In genomic region chr8:95593439-95594393, GRCm38 (mm10) we compare ENCODE assay signal across 22 mouse cellular contexts. TPM values are rescaled to one million over a fixed set of nuclear protein-coding genes. Genes with fewer than 3 reads are reported as not detected.
DNase-seq lines count a peak whose midpoint lies in the region; ATAC-seq and TF ChIP-seq lines count a peak whose summit lies in the region.
"Had no signal": no experiment of that assay in that cellular context is flagged by ENCODE, and none has a peak within 500 bp of the region (broad histone marks: within the 10 kb centered on the region; RNA-seq: fewer than 3 reads in every experiment).

No protein-coding gene starts in this region.

- no peak for DNase-seq in left cerebral cortex, adult 2 months (ENCODE audit: extremely low spot score in 1 of 2, low spot score in 2 of 2)
- no peak for DNase-seq in left cerebral cortex, postnatal 10 days (ENCODE audit: extremely low spot score in 1 of 2, low spot score in 2 of 2)
- peak; percentile 49 for DNase-seq in MEL (ENCODE audit: low read depth, low spot score)
- DNase-seq in kidney, adult 18-20 months = no peak
- no peak for DNase-seq in thymus, adult 2 months
- DNase-seq: cerebellum, adult 11 months; cerebellum, postnatal 25 days; kidney, postnatal 10 days; layer of hippocampus, adult 9-11 months; lung, postnatal 36 days had no signal

- intact Hi-C loops in left cerebral cortex, adult 2 months (cut with DNase I) = no loop called here
- intact Hi-C loops in left cerebral cortex, postnatal 10 days (cut with DNase I) = no loop called here

- 94% methylated on average over 7 of the region's 7 CpGs for WGBS in thymus, adult 2 months
- 91% methylated on average over 7 of the region's 7 CpGs for WGBS in intestine, embryonic 16.5 days

- no peak for TF ChIP-seq POLR2A in MEL (IDR thresholded peaks at IDR 0.05; ENCODE audit: control insufficient read depth in 1 of 2, insufficient read depth in 1 of 2, low read depth in 1 of 2, low read length in 2 of 2, poor library complexity in 1 of 2)
- TF ChIP-seq POLR2A in thymus, adult 2 months (IDR thresholded peaks at IDR 0.05; ENCODE audit: control insufficient read depth, extremely low read depth, insufficient read depth, low read length, poor library complexity) = no peak

- H3K27ac ChIP-seq in left cerebral cortex, adult 2 months = peak overlapping the region; percentile 59
- no peak overlapping the region for H3K27ac ChIP-seq in MEL (ENCODE audit: control insufficient read depth, low read depth, low read length)
- no peak overlapping the region for H3K27ac ChIP-seq in thymus, adult 2 months (ENCODE audit: control insufficient read depth, insufficient read depth, low read length)
- H3K27ac ChIP-seq in intestine, embryonic 16.5 days (ENCODE audit: low read length) = no peak overlapping the region
- H3K27ac ChIP-seq: embryonic facial prominence, embryonic 13.5 days; midbrain, embryonic 15.5 days had no signal

- no peaks in the 10 kb centered on the region for H3K79me2 ChIP-seq in MEL (ENCODE audit: control insufficient read depth, insufficient read depth, low read length, poor library complexity)

- H3K4me1 ChIP-seq in MEL (ENCODE audit: control insufficient read depth in 1 of 2, insufficient read depth in 2 of 2, low read length in 2 of 2) = peaks cover 2 to 27% of the 10 kb centered on the region in 2 experiments; a peak in 3 of 4 replicates
- no peaks in the 10 kb centered on the region for H3K4me1 ChIP-seq in thymus, adult 2 months (replicated peaks; ENCODE audit: control insufficient read depth, insufficient read depth, low read length)
- H3K4me1 ChIP-seq in intestine, embryonic 16.5 days (ENCODE audit: control insufficient read depth, insufficient read depth, low read length) = no peaks in the 10 kb centered on the region
- H3K4me1 ChIP-seq: midbrain, embryonic 15.5 days had no signal

- no peak for TF ChIP-seq RAD21 in MEL (IDR thresholded peaks at IDR 0.05; ENCODE audit: low read depth, low read length)

- TF ChIP-seq CTCF in left cerebral cortex, adult 2 months (IDR thresholded peaks at IDR 0.05) = no peak
- TF ChIP-seq CTCF in MEL (IDR thresholded peaks at IDR 0.05 in 2 of 3, conservative IDR thresholded peaks at IDR 0.05 in 1 of 3; ENCODE audit: control insufficient read depth in 1 of 3, insufficient read depth in 1 of 3, low read depth in 2 of 3, low read length in 3 of 3, poor library complexity in 1 of 3, severe bottlenecking in 1 of 3) = no peak
- no peak for TF ChIP-seq CTCF in thymus, adult 2 months (IDR thresholded peaks at IDR 0.05; ENCODE audit: borderline replicate concordance, control insufficient read depth, extremely low read depth, insufficient read depth, low read length, poor library complexity)

- H3K4me2 ChIP-seq in intestine, embryonic 16.5 days (ENCODE audit: low read depth, low read length) = no peak overlapping the region
- H3K4me2 ChIP-seq: embryonic facial prominence, embryonic 13.5 days; heart, embryonic 13.5 days; midbrain, embryonic 15.5 days had no signal

- no peak overlapping the region for H3K9ac ChIP-seq in MEL (ENCODE audit: control insufficient read depth, low read depth, low read length, poor library complexity, severe bottlenecking)
- no peak overlapping the region for H3K9ac ChIP-seq in intestine, embryonic 16.5 days (ENCODE audit: low read depth, low read length)
- H3K9ac ChIP-seq: embryonic facial prominence, embryonic 13.5 days; midbrain, embryonic 15.5 days had no signal

- H3K9me3 ChIP-seq in MEL (replicated peaks; ENCODE audit: insufficient read depth, low read length) = no peaks in the 10 kb centered on the region
- no peaks in the 10 kb centered on the region for H3K9me3 ChIP-seq in intestine, embryonic 16.5 days (ENCODE audit: control insufficient read depth, low read length)
- H3K9me3 ChIP-seq: embryonic facial prominence, embryonic 13.5 days; heart, embryonic 13.5 days; midbrain, embryonic 15.5 days had no signal

- no peaks in the 10 kb centered on the region for H3K27me3 ChIP-seq in MEL (ENCODE audit: control insufficient read depth in 1 of 2, insufficient read depth in 2 of 2, low read length in 2 of 2)
- H3K27me3 ChIP-seq in thymus, adult 2 months (ENCODE audit: control insufficient read depth, insufficient read depth, low read length) = no peaks in the 10 kb centered on the region
- no peaks in the 10 kb centered on the region for H3K27me3 ChIP-seq in intestine, embryonic 16.5 days (replicated peaks; ENCODE audit: control insufficient read depth, insufficient read depth, low read length)
- H3K27me3 ChIP-seq: embryonic facial prominence, embryonic 13.5 days; heart, embryonic 13.5 days; midbrain, embryonic 15.5 days had no signal

- no peak for TF ChIP-seq EP300 in MEL (IDR thresholded peaks at IDR 0.05; ENCODE audit: low read depth in 1 of 2, low read length in 2 of 2)

- peaks cover 0 to 18% of the 10 kb centered on the region in 2 experiments; a peak in 2 of 4 replicates for H3K36me3 ChIP-seq in MEL (ENCODE audit: control insufficient read depth in 1 of 2, insufficient read depth in 2 of 2, low read length in 2 of 2)
- no peaks in the 10 kb centered on the region for H3K36me3 ChIP-seq in thymus, adult 2 months (ENCODE audit: control insufficient read depth, insufficient read depth, low read length)
- no peaks in the 10 kb centered on the region for H3K36me3 ChIP-seq in intestine, embryonic 16.5 days (ENCODE audit: control insufficient read depth, insufficient read depth, low read length)
- H3K36me3 ChIP-seq: embryonic facial prominence, embryonic 13.5 days; heart, embryonic 13.5 days; midbrain, embryonic 15.5 days had no signal

- no peak overlapping the region for H3K4me3 ChIP-seq in left cerebral cortex, adult 2 months
- no peak overlapping the region for H3K4me3 ChIP-seq in MEL (ENCODE audit: control insufficient read depth in 1 of 2, insufficient read depth in 1 of 2, low read depth in 2 of 2, low read length in 2 of 2)
- H3K4me3 ChIP-seq in thymus, adult 2 months (ENCODE audit: control insufficient read depth, insufficient read depth, low read length) = no peak overlapping the region
- H3K4me3 ChIP-seq in intestine, embryonic 16.5 days (ENCODE audit: low read length) = no peak overlapping the region
- H3K4me3 ChIP-seq: embryonic facial prominence, embryonic 13.5 days; heart, embryonic 13.5 days; midbrain, embryonic 15.5 days had no signal

- ATAC-seq in erythroid progenitor cell, adult 5-6 weeks (replicated peaks; ENCODE audit: low FRiP score, poor library complexity, severe bottlenecking) = peak; percentile 70
- 0 out of 2 replicates have a peak, but pooled peaks have one; percentile 5 for ATAC-seq in monocyte, adult 5-6 weeks (replicated peaks; ENCODE audit: insufficient number of reproducible peaks, low FRiP score, low TSS enrichment, poor library complexity, severe bottlenecking)
- no peak for ATAC-seq in intestine, embryonic 16.5 days
- ATAC-seq: midbrain, embryonic 15.5 days had no signal

TF ChIP-seq in MEL, 35 proteins besides CTCF, POLR2A, EP300 and RAD21 (continues in another document):
- no peak for TF ChIP-seq MEF2A (IDR thresholded peaks at IDR 0.05; ENCODE audit: extremely low read depth, insufficient replicate concordance, low read depth, low read length, poor library complexity, severe bottlenecking)
- TF ChIP-seq MXI1 (IDR thresholded peaks at IDR 0.05; ENCODE audit: low read depth, low read length) = no peak
- no peak for TF ChIP-seq NRF1 (IDR thresholded peaks at IDR 0.05; ENCODE audit: insufficient read depth, low read depth, low read length, poor library complexity, severe bottlenecking)
- TF ChIP-seq ZC3H11A (IDR thresholded peaks at IDR 0.05; ENCODE audit: low read depth, low read length) = no peak
- TF ChIP-seq TBP (IDR thresholded peaks at IDR 0.05; ENCODE audit: low read depth, low read length) = no peak
- TF ChIP-seq SMC3 (IDR thresholded peaks at IDR 0.05; ENCODE audit: low read depth, low read length) = no peak
- no peak for TF ChIP-seq CHD2 (IDR thresholded peaks at IDR 0.05; ENCODE audit: low read length)
- no peak for TF ChIP-seq HCFC1 (IDR thresholded peaks at IDR 0.05; ENCODE audit: low read depth, low read length)

RNA-seq across cellular contexts. Expression of gene Prss54, which starts 17.6 kb away (rescaled TPM):
- under 1 TPM in 1 of 2 experiments, not detected in 1; 0.30 TPM for total RNA-seq in left cerebral cortex, adult 2 months (2021)
- not detected for total RNA-seq in left cerebral cortex, postnatal 10 days (2021)
- total RNA-seq in MEL (2012; rRNA removed) = not detected in 2 replicates
- polyA plus RNA-seq in MEL (2012; ENCODE audit: insufficient read depth in 1 of 2, insufficient read length in 2 of 2, low read depth in 1 of 2, low replicate concordance in 2 of 2, missing spikeins in 1 of 2) = not detected
- total RNA-seq in erythroid progenitor cell, adult 5-6 weeks (2015; ENCODE audit: low replicate concordance) = not detected in 2 replicates
- not detected in 2 replicates for total RNA-seq in erythroid progenitor cell, adult 5-6 weeks (2017; ENCODE audit: low replicate concordance)
- not detected in 3 replicates for total RNA-seq in monocyte, adult 5-6 weeks (2017)
- 0.07 TPM in 1 of 2 replicates, not detected in the other for polyA plus RNA-seq in thymus, adult 2 months (2012; rRNA removed)
- not detected in 2 replicates for polyA plus RNA-seq in intestine, embryonic 16.5 days (2015; fragmentation: Nextera tagmentation; extraction: Ambion mirVana)
- total RNA-seq: gastrocnemius, postnatal 4 days; hematopoietic stem cell, adult 5-6 weeks; left cerebral cortex, postnatal 25 days had no signal
- polyA plus RNA-seq: embryonic facial prominence, embryonic 13.5 days; forebrain, embryonic 11.5 days; heart, embryonic 13.5 days; intestine, embryonic 14.5 days; liver, embryonic 16.5 days; midbrain, embryonic 15.5 days had no signal

RNA-seq across cellular contexts. Expression of gene Gins3, which starts 39.5 kb away (rescaled TPM):
- total RNA-seq in left cerebral cortex, adult 2 months (2021) = 1 to 10 TPM; 2.8 to 3.3 TPM
- 1 to 10 TPM; 1.3 TPM for total RNA-seq in left cerebral cortex, postnatal 10 days (2021)
- 12.1 and 14.0 TPM in 2 replicates for total RNA-seq in MEL (2012; rRNA removed)
- 10 to 100 TPM in 1 of 2 experiments, not detected in 1; 14.4 TPM for polyA plus RNA-seq in MEL (2012; ENCODE audit: insufficient read depth in 1 of 2, insufficient read length in 2 of 2, low read depth in 1 of 2, low replicate concordance in 2 of 2, missing spikeins in 1 of 2)
- total RNA-seq in erythroid progenitor cell, adult 5-6 weeks (2015; ENCODE audit: low replicate concordance) = 18.9 and 34.6 TPM in 2 replicates
- 41.4 and 54.2 TPM in 2 replicates for total RNA-seq in erythroid progenitor cell, adult 5-6 weeks (2017; ENCODE audit: low replicate concordance)
- total RNA-seq in monocyte, adult 5-6 weeks (2017) = 9.5 to 14.5 TPM (median 10.2 TPM) in 3 replicates
- polyA plus RNA-seq in thymus, adult 2 months (2012; rRNA removed) = 7.2 and 9.3 TPM in 2 replicates
- polyA plus RNA-seq in intestine, embryonic 16.5 days (2015; fragmentation: Nextera tagmentation; extraction: Ambion mirVana) = 9.2 and 11.9 TPM in 2 replicates

RNA-seq across cellular contexts. Expression of gene Ccdc113, which starts 59.8 kb away (rescaled TPM):
- total RNA-seq in left cerebral cortex, adult 2 months (2021) = 1 to 10 TPM; 3.3 to 3.4 TPM
- total RNA-seq in left cerebral cortex, postnatal 10 days (2021) = 1 to 10 TPM in 1 of 2 experiments, under 1 TPM in 1; 0.73 to 1.4 TPM
- total RNA-seq in MEL (2012; rRNA removed) = not detected in 2 replicates
- not detected for polyA plus RNA-seq in MEL (2012; ENCODE audit: insufficient read depth in 1 of 2, insufficient read length in 2 of 2, low read depth in 1 of 2, low replicate concordance in 2 of 2, missing spikeins in 1 of 2)
- total RNA-seq in erythroid progenitor cell, adult 5-6 weeks (2015; ENCODE audit: low replicate concordance) = not detected in 2 replicates
- 2.7 TPM in 1 of 2 replicates, not detected in the other for total RNA-seq in erythroid progenitor cell, adult 5-6 weeks (2017; ENCODE audit: low replicate concordance)
- not detected in 3 replicates for total RNA-seq in monocyte, adult 5-6 weeks (2017)
- 0.22 TPM in 1 of 2 replicates, not detected in the other for polyA plus RNA-seq in thymus, adult 2 months (2012; rRNA removed)
- 0.13 TPM in 1 of 2 replicates, not detected in the other for polyA plus RNA-seq in intestine, embryonic 16.5 days (2015; fragmentation: Nextera tagmentation; extraction: Ambion mirVana)
- total RNA-seq: hematopoietic stem cell, adult 5-6 weeks had no signal
- polyA plus RNA-seq: forebrain, embryonic 11.5 days; liver, embryonic 16.5 days had no signal
